Mouse (Mus musculus) cortical plate, adult 2 months (tissue): ENCODE measurements around the gene Gm28053.

Experiments
- CTCF ChIP-seq: fragments of 200-500 bp; IDR thresholded peaks from 2 replicates; pipeline ENCODE4 v1.5.1; 2011; ENCODE audit warnings: mild to moderate bottlenecking, control low read depth, low read length; ENCODE audit not compliant: insufficient read depth; ENCODE audit errors: extremely low read depth
- POLR2A ChIP-seq: fragments of 200-500 bp; IDR thresholded peaks from 2 replicates; pipeline ENCODE4 v1.6.1; 2011; ENCODE audit warnings: mild to moderate bottlenecking, low read length, control low read depth; ENCODE audit not compliant: insufficient read depth; ENCODE audit errors: extremely low read depth

DNA sequence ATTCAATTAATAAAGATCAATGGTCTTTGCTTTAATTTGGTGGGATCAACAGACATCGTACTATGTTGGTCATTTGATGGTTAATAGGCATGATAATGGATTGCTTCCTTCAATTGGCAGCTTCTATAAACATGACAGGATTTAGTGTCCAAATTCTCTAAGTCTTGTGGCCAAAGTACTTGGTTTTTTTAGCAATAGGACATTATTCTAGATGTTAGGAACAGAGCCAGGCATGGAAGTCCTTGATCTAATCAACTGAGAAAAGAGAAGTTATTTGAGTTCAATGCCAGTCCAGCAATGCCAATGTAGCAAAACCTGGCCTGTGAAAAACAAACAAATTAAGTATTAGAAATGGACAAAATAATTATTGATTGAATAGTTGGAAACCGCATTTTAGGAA lies 67.2 kb downstream of the Gm28053 start:
- TF ChIP-seq CTCF, result no peak
- TF ChIP-seq POLR2A, result no peak
